Mouse (Mus musculus) mouse embryonic stem cell (cell line): ENCODE results near the gene F2.

Experiments
- in situ Hi-C, 2 experiments: fragments of 300-500 bp; cut with MboI; formaldehyde crosslinking; loops; 1 replicate in 1 of 2; 3 replicates in 1 of 2; pipeline ENCODE4 v1.14.3; 2019 to 2020; ENCODE audit warnings: low sequenced_read_pairs in 2 of 2, low pct_unique_long_range_greater_than_20kb in 1 of 2, mixed read lengths in 1 of 2; ENCODE audit not compliant: unreplicated experiment in 1 of 2

F2 gene

GRCm38 (mm10) chr2:91649553-91650359, 13.5 kb upstream of the F2 start, which contains the start of the genes Zfp408 and Arhgap1:
Zfp408 (minus strand) TSS chr2:91649791.
Arhgap1 (plus strand) TSS chr2:91649860.
- in situ Hi-C loops = loop anchor here in 1 of 2 experiments (25.0 kb wide), 1 partner anchor 362 kb away; no protein-coding TSS in a partner anchor

- in situ Hi-C loops = loop anchor here in 1 of 2 experiments (25.0 kb wide), 1 partner anchor 362 kb away; no protein-coding TSS in a partner anchor
Measured at GRCm38 (mm10) chr2:91649152-91649551, 12.9 kb upstream of the F2 start.

GRCm38 (mm10) chr2:91646733-91647132, 10.5 kb upstream of the F2 start:
- in situ Hi-C loops = loop anchor here in 1 of 2 experiments (25.0 kb wide), 1 partner anchor 359 kb away; no protein-coding TSS in a partner anchor

- in situ Hi-C loops = loop anchor here in 1 of 2 experiments (25.0 kb wide), 1 partner anchor 359 kb away; no protein-coding TSS in a partner anchor
Measured at GRCm38 (mm10) chr2:91645811-91646210, 9.6 kb upstream of the F2 start.

- in situ Hi-C loops = loop anchor here in 1 of 2 experiments (25.0 kb wide), 1 partner anchor 358 kb away; no protein-coding TSS in a partner anchor
Measured at GRCm38 (mm10) chr2:91645354-91645753, 9.1 kb upstream of the F2 start.

GRCm38 (mm10) chr2:91644021-91644420, 7.8 kb upstream of the F2 start:
- in situ Hi-C loops = loop anchor here in 1 of 2 experiments (25.0 kb wide), 1 partner anchor 357 kb away; no protein-coding TSS in a partner anchor

GRCm38 (mm10) chr2:91642825-91643415, 6.7 kb upstream of the F2 start:
- in situ Hi-C loops = loop anchor here in 1 of 2 experiments (25.0 kb wide), 1 partner anchor 356 kb away; no protein-coding TSS in a partner anchor

- in situ Hi-C loops = loop anchor here in 1 of 2 experiments (25.0 kb wide), 1 partner anchor 352 kb away; no protein-coding TSS in a partner anchor
Measured at GRCm38 (mm10) chr2:91638931-91639330, 2.7 kb upstream of the F2 start.

DNA sequence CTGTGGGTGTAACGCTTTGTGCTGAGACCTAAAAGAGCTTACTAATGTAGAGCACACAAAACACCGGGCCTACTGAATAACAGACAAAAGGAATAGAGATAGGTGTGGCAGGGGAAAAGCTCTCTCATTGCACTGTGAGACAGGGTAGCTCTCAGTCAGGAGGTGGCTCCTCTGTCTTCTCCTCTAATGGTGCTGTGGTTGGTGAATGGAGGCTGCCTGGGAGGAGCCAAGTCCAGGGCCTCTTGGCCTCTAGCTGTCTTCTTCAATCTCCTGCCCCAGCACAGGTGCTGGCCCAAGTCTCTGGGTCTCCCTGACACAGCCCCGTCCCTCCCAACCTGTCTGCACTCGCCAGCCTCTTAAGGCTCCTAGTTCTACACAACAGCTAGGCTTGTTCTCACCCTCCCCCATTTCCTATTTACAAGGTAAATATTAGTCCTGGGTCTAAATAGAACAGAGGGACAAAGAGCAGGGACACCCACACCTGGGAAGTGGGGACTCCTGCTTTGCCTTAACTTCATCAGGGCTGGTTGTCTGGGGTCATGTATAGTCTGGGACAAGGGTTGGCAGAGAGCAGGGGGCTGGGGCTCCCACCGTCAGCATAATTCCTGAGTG, 619 bp upstream of the F2 start:
- in situ Hi-C loops = loop anchor here in 1 of 2 experiments (25.0 kb wide), 1 partner anchor 350 kb away; no protein-coding TSS in a partner anchor

- in situ Hi-C loops = loop anchor here in 1 of 2 experiments (25.0 kb wide), 1 partner anchor 348 kb away; no protein-coding TSS in a partner anchor
Measured at GRCm38 (mm10) chr2:91635486-91635885, 728 bp downstream of the F2 start.

DNA sequence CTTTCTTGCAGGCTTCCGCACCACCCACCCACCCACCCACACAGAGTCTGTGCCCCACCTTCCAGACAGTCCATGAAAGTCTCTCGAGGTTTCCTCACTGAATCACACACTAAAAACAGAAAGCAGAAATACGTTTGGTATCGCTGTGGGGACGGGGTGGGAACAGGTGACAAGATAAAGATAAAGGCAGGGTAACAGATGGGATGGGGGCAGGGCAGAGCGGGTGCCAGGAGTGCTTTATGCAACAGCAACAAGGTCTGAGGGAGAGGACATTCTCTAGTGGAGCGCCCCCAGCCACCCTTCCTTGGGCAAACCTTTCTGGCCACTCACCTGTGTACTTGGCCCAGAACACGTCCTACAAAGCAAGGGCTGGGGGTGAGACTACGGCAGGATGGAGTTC, 1.4 kb downstream of the F2 start:
- in situ Hi-C loops = loop anchor here in 1 of 2 experiments (25.0 kb wide), 1 partner anchor 348 kb away; no protein-coding TSS in a partner anchor

DNA sequence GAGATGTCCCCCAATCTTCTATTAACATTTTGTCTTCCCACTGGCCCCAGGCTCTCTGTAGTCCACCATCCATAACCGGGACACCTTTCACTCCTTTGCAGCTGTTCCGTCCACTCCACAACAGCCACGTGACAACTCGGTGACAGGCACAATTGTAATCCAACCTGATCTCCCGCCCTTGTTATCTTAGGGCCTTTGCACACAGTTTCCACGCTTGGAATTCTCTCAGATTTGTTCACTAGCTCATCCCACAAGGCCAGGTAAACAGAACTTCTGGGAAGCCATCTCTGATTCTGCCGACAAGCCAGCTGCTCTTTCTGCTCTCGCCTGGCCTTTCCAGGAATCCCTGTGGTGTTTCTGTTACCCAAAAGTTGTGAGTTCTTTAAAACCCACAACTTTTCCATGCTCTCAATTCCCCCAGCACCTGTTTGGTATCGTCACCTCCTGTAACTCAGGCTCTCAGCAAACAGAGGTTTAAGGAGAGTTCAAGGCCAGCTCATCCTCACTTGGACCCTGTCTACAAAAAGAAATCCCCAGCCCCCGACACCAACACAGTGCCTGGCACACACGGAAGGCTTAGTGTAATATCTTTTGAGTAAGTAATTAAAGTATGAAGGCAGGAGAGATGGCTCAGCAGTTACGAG, 2.8 kb downstream of the F2 start:
- in situ Hi-C loops = loop anchor here in 1 of 2 experiments (25.0 kb wide), 1 partner anchor 346 kb away; no protein-coding TSS in a partner anchor

DNA sequence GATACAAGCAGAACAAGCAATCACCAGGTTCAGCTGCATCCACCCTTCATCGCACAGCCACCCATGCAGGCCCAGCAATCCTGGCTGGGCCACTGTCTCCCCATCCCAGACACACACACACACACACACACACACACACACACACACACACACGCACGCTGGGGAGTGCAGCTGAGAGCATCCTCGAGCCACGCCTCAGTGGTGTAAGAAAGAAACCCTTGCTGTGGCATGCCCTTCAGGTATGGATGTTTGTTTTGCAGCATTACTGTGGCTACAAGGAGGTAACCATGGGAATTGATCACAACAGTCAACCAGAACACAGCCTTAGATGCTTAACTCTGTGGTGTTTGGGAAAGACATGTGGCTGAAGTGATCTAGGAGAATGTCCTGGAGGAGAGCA, 3.9 kb downstream of the F2 start:
- in situ Hi-C loops = loop anchor here in 1 of 2 experiments (25.0 kb wide), 1 partner anchor 345 kb away; no protein-coding TSS in a partner anchor

DNA sequence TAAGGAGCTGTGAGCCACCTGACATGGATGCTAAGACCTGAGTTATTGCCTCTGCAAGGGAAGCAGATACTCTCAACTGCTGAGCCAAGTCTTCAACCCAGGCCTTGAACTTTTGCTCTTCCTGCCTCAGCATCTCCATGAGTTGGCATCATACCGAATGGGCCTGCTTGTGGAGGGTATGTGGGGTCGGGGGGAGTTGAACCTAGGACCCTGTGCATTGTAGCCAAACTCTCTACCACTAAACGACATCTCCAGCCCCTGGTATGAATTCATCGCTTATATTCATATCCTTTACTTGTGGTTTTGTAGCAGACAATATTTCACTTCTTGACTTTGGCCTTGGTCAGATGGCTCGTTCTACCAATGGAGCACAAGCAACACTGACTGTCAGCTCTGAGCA, 4.4 kb downstream of the F2 start:
- in situ Hi-C loops = loop anchor here in 1 of 2 experiments (25.0 kb wide), 1 partner anchor 345 kb away; no protein-coding TSS in a partner anchor

DNA sequence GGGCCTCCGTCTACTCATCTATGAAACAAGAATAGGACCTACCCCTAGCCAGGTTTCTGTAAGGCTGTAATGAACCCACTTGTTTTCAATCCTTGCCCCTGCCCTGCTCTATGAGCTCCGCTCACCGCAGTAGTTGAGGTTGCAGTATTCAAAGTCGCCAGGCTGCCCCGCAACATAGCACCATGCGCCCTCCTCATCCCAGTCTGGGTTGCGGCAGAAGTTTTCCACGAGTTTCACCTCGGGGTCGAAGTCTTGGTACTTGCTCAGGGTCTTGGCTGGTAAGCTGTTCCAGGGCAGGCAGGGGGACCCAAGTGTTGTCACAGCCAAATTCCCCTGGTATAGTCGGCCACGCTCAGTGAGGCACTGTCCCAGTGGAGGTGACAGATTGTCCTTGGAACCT, 5.8 kb downstream of the F2 start:
- in situ Hi-C loops = loop anchor here in 1 of 2 experiments (25.0 kb wide), 1 partner anchor 343 kb away; no protein-coding TSS in a partner anchor

GRCm38 (mm10) chr2:91629682-91630081, 6.5 kb downstream of the F2 start:
- in situ Hi-C loops = loop anchor here in 1 of 2 experiments (25.0 kb wide), 1 partner anchor 342 kb away; no protein-coding TSS in a partner anchor

GRCm38 (mm10) chr2:91628171-91628570, 8.0 kb downstream of the F2 start:
- in situ Hi-C loops = loop anchor here in 1 of 2 experiments (25.0 kb wide), 1 partner anchor 341 kb away; no protein-coding TSS in a partner anchor
